Mouse (Mus musculus): ENCODE results near the gene Atn1. TPM values are rescaled to one million over a fixed set of nuclear protein-coding genes. Genes with fewer than 3 reads are reported as not detected.

The Atn1 gene
- polyA plus RNA-seq, 2 experiments from 2014 or later, result 3.3 to 5.7 TPM

DNA sequence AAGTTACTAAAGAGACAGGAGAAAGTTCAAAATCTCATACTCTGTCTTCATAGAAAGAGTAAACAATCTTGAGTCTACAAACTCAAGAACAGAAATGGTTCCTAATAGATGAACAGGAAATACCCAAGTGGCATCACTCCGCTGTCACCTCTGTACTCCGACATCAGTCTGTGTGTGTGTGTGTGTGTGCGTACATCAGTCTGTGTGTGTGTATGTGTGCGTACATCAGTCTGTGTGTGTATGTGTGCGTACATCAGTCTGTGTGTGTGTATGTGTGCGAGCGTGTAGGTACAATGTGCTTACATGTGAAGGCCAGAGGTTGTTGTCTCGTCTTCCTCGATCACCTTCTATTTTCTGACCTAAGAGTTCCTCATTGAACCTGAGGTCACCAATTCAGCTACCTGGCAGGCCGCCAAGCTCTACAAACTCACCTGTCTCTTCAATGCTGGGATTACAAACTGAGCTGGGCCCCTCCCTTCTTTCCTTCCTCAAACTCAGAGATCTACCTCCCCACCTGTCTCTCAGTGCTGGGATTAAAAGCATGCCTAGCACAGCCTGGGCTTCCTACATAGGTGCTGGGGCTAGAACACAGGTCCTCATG, 47.9 kb downstream of the Atn1 start:
- no peak for ATAC-seq

GRCm38 (mm10) chr6:124706061-124706627, 50.2 kb downstream of the Atn1 start:
- no peak for ATAC-seq

DNA sequence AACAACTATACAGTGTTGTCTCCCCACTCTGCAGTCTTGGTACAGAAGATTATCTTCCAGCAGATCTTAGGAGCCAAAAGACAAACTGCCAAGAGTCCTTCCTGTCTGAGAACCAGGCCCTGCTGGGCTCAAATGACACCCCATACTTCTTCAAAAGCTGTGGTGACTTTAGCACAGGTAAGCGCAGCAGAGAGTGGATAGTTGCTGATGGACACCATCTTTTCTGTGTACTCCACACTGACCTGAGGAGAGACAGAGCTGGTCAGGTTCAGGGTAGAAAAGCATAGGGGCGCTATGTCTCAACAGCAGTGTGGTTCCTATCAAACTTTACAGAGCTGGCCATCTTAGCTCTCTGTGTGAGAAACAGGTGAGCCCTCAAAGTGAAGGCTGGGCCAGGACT, 51.9 kb downstream of the Atn1 start:
- ATAC-seq, result no peak

- ATAC-seq, result no peak
Measured at GRCm38 (mm10) chr6:124703789-124704188, 52.5 kb downstream of the Atn1 start.

- ATAC-seq, result peak; percentile 95
Measured at GRCm38 (mm10) chr6:124702784-124703103, 53.6 kb downstream of the Atn1 start.

DNA sequence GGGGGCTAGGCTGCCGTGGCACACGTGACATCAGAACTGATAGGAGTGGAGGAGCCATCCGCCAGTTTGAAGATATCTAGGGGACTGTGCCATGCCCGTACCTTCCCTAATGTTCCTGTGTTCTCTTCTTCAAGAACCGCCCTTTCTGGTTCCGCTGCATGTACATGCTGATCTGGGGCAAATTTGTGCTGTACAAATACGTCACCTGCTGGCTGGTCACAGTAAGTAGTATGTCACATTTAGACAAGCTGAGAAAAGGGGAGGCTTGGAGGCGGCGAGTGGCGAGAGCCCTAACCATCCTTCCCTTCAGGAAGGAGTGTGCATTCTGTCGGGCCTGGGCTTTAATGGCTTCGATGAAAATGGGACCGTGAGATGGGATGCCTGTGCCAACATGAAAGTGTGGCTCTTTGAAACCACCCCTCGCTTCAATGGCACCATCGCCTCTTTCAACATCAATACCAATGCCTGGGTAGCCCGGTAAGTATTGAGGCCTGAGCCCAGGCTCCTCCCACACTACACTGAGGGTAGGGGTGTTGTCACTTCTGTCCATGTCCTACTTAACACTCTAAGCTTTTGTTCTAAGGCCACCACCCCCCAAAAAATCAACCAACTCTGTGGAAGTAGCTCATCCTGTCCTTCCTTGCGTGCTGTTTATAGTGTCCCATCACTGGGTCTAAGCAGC, 54.1 kb downstream of the Atn1 start:
- no peak for ATAC-seq

DNA sequence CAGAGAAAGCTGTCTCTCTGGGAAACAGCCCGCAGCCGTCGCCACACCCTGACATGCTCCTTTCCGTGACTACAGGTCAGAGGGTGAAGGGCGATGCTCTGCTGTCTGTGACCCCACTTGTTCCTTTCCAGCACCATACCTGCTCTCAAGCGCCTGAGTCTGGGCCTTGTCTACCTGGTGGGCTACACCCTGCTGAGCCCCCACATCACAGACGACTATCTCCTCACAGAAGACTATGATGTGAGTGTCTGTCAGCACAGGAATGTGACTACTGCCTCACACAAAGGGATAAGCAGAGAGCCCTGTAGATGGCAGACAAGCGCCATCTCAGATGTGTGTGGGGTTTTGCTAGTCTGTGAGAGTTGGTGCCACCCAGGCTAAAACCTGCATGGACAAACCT, 55.0 kb downstream of the Atn1 start:
- no peak for ATAC-seq

- no peak for ATAC-seq
Measured at GRCm38 (mm10) chr6:124699962-124700610, 56.2 kb downstream of the Atn1 start.

GRCm38 (mm10) chr6:124699366-124699765, 57.0 kb downstream of the Atn1 start:
- ATAC-seq, result no peak

GRCm38 (mm10) chr6:124698751-124699150, 57.6 kb downstream of the Atn1 start:
- ATAC-seq, result no peak

- ATAC-seq, result no peak
Measured at GRCm38 (mm10) chr6:124696441-124697150, 59.7 kb downstream of the Atn1 start.

DNA sequence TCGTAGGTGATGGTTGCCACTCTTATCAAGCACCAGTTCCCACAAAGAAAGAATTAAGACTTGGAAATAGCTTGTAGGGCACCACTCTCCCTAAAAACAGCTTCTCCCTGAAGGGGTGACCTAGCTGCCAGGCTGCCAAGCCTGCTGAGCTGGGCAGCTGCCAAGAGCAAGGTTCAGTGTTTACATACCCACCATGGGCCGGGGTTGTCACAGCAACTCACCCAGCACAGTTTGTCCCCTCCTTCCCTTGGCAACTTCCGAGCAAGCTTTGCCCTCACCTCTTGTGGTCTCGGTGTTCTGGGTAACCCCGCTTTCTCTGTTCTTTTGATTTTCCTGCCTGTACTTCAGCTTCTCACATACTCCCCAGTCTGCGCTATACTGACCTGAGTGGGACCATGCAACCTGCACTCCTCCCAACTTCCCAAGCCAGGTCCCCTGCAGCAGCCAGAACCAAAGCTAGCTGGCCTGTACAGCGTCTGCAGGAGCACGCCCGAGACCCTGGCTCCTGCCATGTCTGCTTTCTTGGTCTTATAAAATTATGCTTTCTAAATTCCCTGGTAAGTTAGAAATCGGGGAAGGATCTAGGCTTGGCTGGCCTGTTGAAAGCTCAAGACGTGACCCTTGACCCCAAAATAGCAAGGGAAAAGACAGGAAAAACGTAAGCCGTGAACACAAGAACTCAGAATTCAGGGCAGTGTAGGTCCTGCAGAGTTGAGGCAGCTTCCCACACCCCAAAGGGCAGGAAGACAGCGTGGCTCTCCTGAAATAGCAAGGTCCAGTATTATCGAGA, 62.0 kb downstream of the Atn1 start:
- ATAC-seq, result peak; percentile 66

DNA sequence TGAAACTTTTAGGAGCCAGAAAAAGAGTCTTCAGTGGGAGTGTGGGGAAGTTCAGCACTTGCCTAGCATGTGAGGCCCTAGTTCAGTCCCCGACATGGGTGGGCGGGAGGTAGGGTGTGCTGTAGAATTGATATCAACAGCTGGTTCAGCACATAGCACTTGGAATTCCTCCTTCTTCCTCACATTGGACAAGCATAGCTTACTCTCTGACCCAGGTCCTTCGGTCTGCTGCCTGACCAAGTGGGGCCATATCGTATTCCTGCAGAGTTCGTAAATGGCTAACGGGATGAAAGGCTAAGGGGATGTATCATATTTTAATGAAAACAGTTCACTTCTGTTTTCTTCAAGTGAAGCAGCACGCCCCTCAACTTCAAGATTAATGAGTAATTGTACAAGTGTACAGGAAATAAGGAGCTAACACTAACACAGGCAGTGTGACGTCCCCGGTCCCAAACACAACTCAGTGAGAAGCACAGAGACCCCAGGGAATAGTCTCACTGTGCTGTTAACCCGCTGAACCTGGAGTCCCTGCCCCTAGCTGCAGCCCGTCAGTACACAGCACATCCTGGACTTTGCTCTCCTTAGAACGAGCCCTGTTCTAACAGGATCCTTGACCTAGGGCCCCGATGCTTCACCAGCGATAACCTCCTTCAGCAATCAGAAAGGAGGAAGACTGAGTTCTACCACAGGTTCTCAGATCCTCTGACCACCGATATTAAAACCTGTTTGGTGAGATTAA, 62.9 kb downstream of the Atn1 start:
- ATAC-seq, result no peak

Other genes starting within 250 kb of the Atn1 start
- under 1 TPM in 1 of 2 experiments, not detected in 1; 0.57 TPM for gene C1ra, start 244.1 kb downstream of the Atn1 start, polyA plus RNA-seq (2017; shearing (Covaris generic))
- not detected for gene C1s1, start 214.2 kb downstream of the Atn1 start, polyA plus RNA-seq (2017; shearing (Covaris generic))
- gene C1rb, start 186.2 kb downstream of the Atn1 start, polyA plus RNA-seq (2017; shearing (Covaris generic)), result not detected
- not detected for gene C1s2, start 120.4 kb downstream of the Atn1 start, polyA plus RNA-seq (2017; shearing (Covaris generic))
- gene Lpcat3, start 93.5 kb downstream of the Atn1 start, polyA plus RNA-seq (2017; shearing (Covaris generic)), result 10 to 100 TPM; 24.3 to 25.9 TPM
- gene Emg1, start 44.3 kb downstream of the Atn1 start, polyA plus RNA-seq (2017; shearing (Covaris generic)), result 100 to 1,000 TPM; 401 to 440 TPM
- 10 to 100 TPM; 72.2 to 87.3 TPM for gene Phb2, start 44.2 kb downstream of the Atn1 start, polyA plus RNA-seq (2017; shearing (Covaris generic))
- 100 to 1,000 TPM; 138 to 144 TPM for gene Ptpn6, start 17.8 kb downstream of the Atn1 start, polyA plus RNA-seq (2017; shearing (Covaris generic))
- 100 to 1,000 TPM; 529 to 630 TPM for gene Grcc10, start 15.2 kb downstream of the Atn1 start, polyA plus RNA-seq (2017; shearing (Covaris generic))
- not detected for gene Gm45234, start 503 bp downstream of the Atn1 start, polyA plus RNA-seq (2017; shearing (Covaris generic))
- 1 to 10 TPM; 4.4 to 4.7 TPM for gene Eno2, start 13.1 kb upstream of the Atn1 start, polyA plus RNA-seq (2017; shearing (Covaris generic))
- under 1 TPM; 0.61 to 0.73 TPM for gene Lrrc23, start 23.2 kb upstream of the Atn1 start, polyA plus RNA-seq (2017; shearing (Covaris generic))
- gene Spsb2, start 52.1 kb upstream of the Atn1 start, polyA plus RNA-seq (2017; shearing (Covaris generic)), result 1 to 10 TPM; 1.5 to 2.1 TPM
- 10 to 100 TPM; 68.9 to 93.3 TPM for gene Tpi1, start 57.8 kb upstream of the Atn1 start, polyA plus RNA-seq (2017; shearing (Covaris generic))
- 10 to 100 TPM; 58.3 to 86.0 TPM for gene Usp5, start 73.0 kb upstream of the Atn1 start, polyA plus RNA-seq (2017; shearing (Covaris generic))
- gene Cdca3, start 73.0 kb upstream of the Atn1 start, polyA plus RNA-seq (2017; shearing (Covaris generic)), result 10 to 100 TPM; 43.4 to 57.7 TPM
- under 1 TPM in 1 of 2 experiments, not detected in 1; 0.19 TPM for gene Gnb3, start 83.8 kb upstream of the Atn1 start, polyA plus RNA-seq (2017; shearing (Covaris generic))
- not detected for gene P3h3, start 101.2 kb upstream of the Atn1 start, polyA plus RNA-seq (2017; shearing (Covaris generic))
- gene Gpr162, start 107.5 kb upstream of the Atn1 start, polyA plus RNA-seq (2017; shearing (Covaris generic)), result under 1 TPM in 1 of 2 experiments, not detected in 1; 0.21 TPM
- gene Cd4, start 131.7 kb upstream of the Atn1 start, polyA plus RNA-seq (2017; shearing (Covaris generic)), result 100 to 1,000 TPM; 240 to 401 TPM
- gene Lag3, start 155.2 kb upstream of the Atn1 start, polyA plus RNA-seq (2017; shearing (Covaris generic)), result 10 to 100 TPM; 23.5 to 30.2 TPM
- 10 to 100 TPM; 12.0 to 12.8 TPM for gene Ptms, start 163.6 kb upstream of the Atn1 start, polyA plus RNA-seq (2017; shearing (Covaris generic))
- 10 to 100 TPM; 46.7 to 70.4 TPM for gene Mlf2, start 174.9 kb upstream of the Atn1 start, polyA plus RNA-seq (2017; shearing (Covaris generic))
- 10 to 100 TPM; 45.9 to 51.2 TPM for gene Cops7a, start 209.0 kb upstream of the Atn1 start, polyA plus RNA-seq (2017; shearing (Covaris generic))
- gene Pianp, start 240.2 kb upstream of the Atn1 start, polyA plus RNA-seq (2017; shearing (Covaris generic)), result not detected

Measured in activated CD4-positive, CD25-positive, alpha-beta regulatory T cell, adult 4 months (primary cell).